Mouse (Mus musculus) bone marrow, adult 2 months (tissue): Measurements from ENCODE around the gene Sugp2.

ENCODE experiments used
- CTCF ChIP-seq: fragments of 200-500 bp; IDR thresholded peaks from 2 replicates; pipeline ENCODE4 v1.5.1; 2011; ENCODE audit warnings: low read length, control low read depth; ENCODE audit not compliant: control insufficient read depth, insufficient read depth
- POLR2A ChIP-seq: fragments of 200-500 bp; IDR thresholded peaks from 2 replicates; pipeline ENCODE4 v1.6.1; 2011; ENCODE audit warnings: low read depth, mild to moderate bottlenecking, control low read depth, low read length, borderline replicate concordance; ENCODE audit not compliant: control insufficient read depth

DNA sequence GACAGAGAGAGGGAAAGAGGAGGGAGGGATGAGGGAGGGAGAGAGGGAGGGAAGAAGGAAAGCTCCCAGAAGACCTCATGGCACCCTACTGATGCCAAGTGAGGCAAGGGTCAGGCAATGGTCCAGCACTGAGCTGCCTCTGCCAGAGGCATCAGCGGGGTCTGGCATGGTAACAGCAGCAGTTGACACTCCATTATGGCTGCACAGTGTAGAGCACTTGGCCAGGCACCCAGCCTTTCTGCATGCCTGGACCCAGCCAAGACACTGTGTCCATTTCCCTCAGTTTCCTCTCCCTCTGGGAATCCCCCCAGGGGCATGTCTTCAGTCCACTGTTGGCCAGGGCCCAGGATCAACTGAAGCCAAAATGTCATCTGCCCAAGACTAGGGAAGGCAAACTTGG lies 17.5 kb upstream of the Sugp2 start:
- TF ChIP-seq CTCF (no peak), POLR2A (no peak)
